Mouse (Mus musculus) MEL-GATA-1-ER (cell line): ENCODE results near the gene Traf1.
A peak's percentile ranks its signal among the peaks of the same experiment; 100 is the strongest.

ENCODE experiments used
- DNase-seq: peaks from one replicate; pipeline ENCODE4 v3.0.0-alpha.2; 2012; ENCODE audit warnings: low read depth; ENCODE audit errors: extremely low read depth

Gene Traf1

DNA sequence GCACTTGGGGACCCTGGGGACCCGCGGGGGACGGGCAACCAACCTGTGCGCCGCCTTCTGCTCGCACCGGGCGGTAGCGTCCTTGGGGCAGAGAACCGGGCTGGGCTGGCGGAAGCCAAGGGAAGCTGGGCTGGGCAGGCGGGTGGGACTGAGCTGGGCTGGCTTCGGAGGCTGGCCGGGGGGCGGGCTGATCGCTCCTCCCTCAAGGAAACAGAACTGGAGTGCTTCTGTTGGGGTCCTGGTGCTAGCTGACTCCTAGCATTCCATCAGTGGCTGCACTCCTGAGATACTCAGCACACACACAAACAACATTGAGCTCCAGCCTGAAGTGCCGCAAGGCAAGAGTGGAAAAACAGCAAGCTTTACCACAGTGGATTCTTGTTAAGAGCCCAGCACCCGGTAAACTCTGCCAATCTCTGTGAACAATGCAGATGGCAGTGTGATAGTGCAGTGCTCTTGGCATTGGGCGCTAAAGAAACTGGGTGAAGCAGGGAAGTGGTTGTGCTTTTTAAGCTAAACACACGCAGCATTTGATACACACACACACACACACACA is at the start of gene Traf1:
Gene Traf1, minus strand, starts transcription at position 292 of the 556 bp plus-strand sequence.
- DNase-seq, result no peak

DNA sequence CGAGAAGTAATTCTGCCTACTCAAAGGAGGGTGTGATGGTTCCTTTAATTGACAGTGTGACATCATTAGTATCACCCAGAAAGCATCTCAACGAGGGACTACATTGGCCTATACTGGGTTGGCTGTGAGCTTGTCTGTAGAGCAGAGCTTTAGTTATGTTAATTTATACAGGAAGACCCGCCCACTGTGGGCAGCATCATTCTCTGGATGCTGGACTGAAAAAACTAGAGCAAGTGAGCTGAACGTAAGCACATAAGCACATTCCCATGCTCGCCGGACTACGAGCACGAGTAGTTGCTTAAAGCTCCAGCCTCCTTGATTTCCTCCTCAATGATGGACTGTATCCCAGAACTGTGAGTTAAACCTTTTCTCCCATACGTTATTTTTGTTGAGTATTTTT is 37.4 kb upstream of the Traf1 start:
- DNase-seq, result no peak

DNA sequence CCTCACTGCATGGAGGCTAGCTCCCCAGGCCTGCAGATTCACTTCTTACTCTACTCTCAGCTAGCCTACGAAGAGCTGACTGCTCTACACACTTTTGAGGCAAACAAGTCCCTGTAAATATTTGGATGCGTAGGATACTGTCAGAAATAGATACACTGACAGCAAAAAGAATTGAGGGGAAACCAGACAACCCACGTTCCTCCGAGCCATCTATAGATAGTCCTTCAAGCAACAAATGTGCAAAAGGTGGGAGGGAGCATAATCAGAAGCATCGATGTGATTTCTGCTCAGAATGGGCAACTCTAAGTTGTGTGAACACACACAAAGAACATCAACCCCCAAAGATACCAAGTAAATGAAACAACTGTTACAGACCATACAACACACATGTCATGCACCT is 34.9 kb upstream of the Traf1 start:
- DNase-seq, result no peak

DNA sequence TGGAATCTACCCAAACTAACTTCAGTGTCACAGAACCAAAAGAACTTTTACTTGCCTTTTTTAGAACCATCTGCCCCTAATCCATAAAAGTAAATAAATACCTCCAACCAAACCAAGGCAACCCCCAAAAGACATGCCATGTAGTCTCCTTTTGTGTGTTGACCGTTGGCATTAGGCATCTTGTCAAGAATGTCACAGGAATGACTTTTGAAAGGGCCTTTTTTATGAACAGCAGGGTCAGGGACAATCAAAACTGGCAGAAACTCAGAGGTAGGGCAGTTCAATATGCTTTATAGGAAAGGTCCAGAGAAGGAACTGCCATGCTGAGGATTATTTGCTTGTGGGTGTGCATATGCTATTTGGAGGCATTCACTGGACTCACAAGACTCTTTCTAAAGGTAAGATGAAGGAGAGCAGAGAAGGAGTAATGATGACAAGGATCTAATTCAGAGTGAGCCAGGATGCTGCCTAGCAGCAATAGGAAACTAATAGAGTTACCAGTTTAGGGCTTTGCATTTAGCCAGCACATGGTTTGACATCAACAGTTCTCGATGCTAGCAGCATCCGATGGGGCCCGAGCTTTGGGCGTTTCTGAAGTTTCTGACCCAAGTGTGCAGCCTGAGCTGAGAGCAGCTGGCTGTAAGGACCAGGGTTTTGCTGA is 32.3 kb upstream of the Traf1 start:
- no peak for DNase-seq

DNA sequence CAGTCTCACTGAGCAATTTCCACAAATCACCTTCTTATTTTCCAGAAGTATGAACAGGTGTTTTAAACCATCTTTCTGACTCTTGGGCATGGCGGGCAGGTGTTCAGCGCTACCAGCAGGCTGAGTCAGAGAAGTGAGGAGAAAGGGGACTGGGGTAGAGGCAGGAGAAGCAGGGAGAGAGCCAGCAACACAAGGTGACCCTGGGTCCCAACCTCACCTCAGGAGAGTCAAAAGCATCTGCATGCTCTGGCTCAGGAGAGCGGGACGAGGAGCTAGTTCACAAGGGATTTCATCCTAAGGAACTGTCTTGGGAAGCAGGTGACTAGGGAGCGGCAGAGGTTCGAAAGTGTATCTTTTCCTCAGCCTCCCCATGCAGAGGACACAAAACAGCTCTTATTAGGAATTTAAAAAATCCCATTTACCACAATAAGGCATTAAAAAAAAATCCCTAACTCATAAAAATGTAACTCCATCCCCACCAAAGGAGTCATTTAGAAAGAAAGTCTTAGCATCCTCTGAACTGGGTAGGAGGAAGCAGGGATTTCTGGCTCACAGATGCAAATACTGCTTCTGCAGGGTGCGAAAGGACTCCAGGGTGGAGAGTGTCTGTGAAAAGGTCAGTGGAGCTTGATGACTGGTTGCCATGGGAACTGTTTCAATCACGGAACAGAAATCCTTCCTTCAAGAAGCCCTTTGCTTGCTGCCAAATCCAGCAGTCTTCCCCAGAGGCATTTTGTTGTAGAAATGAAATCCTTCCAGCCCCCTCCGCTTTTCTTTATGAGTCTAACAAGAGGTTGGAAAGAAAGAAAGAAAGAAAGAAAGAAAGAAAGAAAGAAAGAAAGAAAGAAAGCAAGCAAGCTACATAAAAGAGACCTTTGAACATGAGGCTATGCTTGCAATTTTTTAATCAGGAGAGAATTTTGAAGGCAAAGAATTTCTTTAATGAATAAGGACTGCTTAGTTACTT is 31.4 kb upstream of the Traf1 start:
- DNase-seq, result no peak

DNA sequence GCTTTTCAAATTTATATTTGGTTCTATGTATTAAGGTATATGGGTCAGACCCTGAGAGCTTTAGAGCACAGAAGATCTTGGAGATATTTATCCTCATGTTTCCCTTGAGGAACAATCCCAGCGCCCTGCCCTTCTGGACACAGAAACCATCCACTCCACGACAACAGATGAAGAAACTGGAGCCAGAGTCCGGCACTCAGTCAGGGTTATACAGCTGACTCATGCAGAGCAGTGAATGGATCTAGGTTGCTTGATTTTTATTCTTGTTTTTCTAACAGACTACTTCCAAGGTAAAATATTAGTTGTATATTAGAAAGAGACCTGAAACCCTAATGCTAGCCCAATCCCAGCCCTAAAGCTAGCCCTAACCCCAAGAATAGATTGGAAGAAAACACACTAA is 30.4 kb upstream of the Traf1 start:
- DNase-seq, result no peak

DNA sequence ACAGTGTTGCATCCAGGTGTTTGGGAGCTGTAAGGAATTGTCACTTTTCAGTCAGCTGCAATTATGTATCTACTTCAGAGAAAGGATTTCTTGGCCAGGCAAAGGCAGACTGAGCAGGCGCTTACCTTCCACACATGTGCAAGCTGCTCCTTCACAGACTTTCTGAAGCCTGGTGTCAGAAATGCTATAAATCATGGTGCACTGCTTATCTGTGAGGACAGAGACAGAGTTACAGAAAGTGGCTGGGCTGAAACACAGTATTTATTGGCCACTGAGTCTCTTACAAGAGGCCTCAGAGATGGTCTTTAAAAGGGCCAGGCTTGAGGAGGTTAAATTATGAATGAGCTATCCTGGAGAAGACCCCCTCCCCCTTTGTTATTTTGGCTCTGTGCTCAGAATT is 28.2 kb upstream of the Traf1 start:
- no peak for DNase-seq

DNA sequence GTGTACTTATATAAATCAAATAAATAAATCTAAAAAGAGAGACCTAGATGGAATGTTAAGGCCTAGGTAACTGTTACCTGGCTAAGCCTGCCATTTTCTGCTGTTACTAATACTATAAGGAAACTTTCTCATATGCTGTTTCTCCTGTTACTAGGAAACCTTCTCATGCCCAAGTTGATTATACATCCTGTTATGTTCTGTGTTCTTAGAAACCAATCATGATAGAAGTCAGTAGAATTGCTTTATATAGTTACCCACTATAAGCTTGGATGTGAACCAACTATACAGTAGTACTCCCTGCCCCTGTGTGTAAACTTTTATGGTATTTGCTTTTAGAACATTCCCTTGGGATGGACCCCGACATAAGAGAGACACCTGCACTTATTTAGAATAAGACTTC is 26.0 kb upstream of the Traf1 start:
- no peak for DNase-seq

DNA sequence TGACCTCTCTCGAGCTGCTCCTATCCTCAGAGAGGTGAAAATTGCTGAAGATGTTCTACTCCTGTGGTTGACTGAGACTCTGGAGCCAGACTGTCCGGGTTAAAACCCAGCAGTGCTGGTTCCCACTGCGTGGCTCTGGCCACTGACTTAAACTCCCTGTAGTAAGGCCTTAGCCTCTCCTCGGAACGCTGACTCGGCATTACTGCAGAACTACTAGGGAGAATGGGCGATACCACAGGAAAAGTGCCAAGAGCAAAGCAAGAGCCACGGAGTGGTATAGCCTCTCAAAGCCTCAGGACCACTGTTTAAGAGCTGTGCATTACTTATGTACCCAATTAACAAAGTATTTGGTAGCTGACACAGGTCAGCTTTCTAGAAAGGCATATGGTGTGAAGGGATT is 23.3 kb upstream of the Traf1 start:
- no peak for DNase-seq

DNA sequence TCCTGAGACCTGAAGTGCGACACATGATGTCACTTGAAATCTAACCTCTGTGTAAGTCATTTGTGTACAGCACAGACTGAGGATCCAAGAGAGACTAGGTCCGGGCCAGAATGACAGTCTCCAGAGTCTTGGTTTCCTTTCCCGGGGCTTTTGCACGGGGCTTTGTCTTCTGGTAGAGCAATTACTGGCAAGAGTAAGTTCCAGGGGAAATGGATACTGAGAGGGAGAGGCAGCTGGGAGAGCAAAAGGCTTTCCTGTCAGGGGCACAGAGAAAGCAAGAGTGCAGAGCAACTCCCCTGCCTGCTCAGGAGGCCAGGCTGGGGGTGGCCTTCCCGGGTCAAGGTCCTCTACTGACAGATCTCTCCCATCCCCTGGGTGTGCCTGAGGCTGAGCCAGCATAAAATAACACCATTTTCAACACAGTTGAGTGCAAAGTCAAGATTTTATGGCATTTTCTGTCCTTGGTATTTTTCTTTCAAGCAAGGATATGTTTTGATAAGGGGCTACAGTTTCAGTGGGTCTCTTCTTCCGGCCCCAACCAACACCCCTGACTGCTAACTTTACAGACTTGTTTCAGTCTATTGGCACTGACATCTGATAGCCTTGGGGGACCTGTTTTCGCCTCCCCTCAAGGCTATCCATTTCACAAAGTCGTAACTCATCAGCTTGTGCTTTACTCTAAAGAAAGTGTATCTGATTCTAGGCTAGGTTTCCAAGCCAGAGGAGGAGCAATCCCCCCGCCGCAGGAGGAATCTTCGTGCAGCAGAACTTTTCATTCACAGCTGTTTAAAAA is 21.5 kb upstream of the Traf1 start:
- DNase-seq, result no peak

DNA sequence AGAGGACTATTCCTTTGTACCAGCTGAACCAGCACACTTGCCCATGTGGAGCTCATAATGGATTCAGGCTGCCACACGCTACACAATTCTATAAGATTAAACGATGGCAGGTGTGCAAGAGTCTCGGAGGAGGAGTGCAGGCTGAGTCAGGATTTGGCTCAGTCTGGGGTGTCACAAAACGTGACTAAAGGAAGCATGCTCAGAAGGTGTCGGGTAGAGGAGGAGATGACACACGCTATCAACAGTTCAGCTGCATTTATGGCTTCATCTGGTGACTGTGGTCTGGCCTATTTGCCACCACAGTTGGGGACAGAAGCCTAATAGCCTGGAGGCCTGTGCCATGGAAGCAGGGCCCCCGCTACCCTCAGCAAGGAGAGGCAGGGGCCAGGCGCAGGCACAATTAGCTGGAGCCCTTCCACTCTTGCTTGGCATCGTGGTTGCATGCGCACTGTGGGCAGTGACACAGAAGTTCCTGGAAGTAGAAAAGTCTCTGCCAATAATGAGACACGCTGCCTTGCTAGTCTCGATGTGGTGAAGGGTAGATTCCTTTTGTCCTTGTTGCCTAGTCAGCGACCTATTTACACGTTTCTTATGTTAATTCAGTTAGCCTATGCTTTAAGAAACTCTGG is 20.6 kb upstream of the Traf1 start:
- DNase-seq, result no peak

DNA sequence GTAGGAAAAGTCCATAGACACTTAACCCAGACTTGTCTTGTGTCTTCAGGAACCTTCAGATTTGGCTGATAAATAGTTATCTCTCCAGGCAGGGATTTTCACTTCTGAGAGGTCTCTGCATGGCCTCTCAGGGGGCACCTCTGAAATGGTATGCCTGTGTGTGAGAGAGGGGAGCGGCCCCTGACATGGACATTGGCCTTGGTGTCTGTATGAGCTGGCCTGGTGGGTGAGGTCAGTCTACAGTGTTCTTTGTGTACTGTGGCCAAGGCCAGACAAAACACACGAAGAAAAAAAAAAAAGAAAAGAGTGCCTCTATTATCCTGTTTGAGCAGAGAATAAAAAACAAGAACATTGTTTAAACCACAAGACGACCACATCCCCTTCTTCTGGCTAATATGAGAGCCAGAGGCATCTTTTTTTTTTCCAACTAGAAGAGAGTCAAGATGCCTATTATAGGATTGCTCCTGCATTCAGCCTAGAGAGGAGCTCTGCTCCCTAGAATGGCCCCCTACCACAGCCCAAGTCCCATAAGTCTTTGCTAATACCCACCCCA is 18.0 kb upstream of the Traf1 start:
- DNase-seq, result no peak

DNA sequence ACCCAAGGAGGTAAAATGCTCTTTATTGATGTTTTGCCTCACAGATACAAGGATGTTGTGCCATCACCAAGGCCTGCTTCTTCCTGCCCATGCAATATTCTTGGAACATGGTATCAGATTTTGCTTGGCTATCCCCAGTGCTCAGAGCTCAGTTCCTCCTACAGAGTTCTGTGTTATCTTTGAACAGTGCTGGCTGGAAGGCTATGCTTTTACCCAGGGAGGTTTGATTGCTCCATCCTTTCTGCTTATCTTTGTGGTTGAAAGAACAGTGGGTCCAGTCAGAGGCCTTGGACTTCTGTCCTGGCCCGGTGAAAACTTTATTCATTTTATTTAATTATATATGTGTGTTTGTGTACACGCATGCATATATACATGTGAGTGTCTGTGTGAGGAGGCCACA is 16.7 kb upstream of the Traf1 start:
- DNase-seq, result no peak

DNA sequence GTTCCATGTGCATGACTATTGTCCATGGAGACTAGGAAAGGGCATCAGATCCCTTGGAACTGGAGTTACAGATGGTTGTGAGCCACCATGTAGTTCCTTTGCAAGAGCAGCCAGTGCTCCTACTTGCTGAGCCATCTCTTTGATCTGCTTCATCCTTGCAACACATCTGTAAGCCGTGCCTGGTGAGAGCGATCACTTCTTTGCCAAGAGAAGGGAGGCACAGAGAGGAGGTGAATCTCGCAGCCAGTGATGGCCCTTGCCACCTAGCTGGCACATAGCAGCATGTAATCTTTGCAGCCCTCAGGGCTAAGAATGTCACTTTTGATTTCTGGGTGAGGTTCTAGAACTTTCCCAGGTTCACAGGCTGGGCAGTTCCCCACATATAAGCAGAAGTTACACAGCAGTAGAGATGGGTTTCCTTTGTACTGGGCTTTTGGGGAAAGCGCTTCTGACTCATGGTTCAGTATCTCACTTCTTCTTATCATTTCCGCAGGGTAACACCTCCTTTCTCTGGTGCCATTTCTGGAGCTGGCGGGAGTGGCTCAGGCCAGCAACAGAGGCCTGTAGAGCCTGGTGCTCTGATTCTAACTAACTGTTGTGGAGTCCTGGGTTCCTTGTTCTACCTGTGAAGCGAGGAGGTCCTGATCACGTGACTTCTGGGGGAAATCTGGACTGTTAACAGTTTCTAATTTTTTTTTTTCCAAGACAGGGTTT is 15.5 kb upstream of the Traf1 start:
- peak; percentile 89 for DNase-seq

DNA sequence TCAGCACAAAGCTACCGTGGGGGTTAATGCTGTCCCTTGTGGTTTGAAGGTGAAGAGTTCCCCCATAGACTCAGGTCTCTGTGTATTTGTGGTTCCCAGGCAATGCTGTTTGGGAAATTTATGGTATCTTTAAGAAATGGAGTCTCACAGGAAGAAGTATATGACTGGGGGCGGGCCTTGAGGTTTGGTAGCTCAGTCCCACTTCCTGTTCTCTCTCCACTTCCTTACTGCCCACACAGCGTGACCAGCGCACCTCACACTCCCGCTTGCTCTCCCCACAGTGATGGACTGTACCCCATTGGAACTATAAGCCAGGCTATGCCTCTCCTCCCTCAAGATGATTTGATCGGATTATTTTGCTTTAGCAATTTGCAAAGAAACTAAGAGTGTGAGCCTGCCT is 14.9 kb upstream of the Traf1 start:
- DNase-seq, result peak; percentile 64

DNA sequence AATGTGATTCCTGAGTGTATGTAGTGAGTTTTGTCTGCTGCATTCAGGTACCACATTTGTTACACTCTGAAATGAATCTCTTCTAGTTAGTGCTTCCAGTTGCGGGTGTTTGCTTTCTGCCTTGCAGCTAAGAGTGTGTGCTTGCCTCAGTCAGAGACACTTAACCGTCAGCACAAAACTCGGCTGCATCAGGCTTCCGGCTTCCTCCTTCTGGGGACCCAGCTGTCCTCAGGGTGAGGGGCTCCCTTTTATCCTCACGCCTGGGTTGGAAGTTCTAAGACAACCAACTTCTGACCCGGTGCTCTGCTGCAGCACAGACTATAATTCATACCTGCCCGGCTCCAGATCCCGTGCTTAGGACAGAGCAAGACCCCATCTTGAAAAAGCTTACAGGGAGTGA is 11.5 kb upstream of the Traf1 start:
- DNase-seq, result no peak

DNA sequence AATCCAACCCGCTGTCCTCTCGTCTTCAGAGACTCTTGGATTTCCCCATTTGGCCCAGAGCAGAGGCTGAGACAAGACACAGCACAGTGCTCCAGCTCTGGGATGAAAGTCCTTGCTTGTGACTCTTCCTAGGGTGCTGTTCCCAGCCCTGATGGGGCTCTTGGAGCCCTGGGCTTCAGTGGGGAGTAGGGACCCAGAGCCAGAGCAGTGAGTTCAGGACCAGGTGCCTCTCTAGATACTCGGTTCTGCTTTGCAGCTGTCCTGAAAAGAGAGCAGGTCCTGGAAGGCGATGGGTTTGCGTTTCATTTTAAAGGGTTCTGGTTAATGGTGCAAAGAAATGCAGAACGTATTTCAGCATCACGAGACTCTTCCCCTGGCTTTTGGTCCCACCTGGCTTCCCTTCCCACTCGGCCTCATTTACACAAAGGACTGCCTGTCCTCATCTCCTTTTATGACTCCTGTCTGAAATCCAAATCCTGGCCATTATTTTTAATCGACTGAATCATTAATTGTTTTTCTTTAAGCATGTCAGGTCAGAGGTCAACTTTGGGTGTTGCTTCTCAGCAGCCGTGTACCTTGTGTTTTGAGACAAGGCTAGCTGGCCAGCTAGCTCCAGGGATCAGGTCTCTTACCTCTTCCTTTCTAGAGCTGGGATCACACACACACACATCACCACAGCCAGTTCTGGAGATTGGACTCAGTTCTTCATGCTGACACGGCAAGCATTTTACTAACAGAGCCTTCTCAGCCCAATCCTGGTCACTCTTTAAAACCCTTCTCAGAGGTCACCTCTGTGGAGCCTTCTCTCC is 9.7 kb upstream of the Traf1 start:
- DNase-seq, result no peak

DNA sequence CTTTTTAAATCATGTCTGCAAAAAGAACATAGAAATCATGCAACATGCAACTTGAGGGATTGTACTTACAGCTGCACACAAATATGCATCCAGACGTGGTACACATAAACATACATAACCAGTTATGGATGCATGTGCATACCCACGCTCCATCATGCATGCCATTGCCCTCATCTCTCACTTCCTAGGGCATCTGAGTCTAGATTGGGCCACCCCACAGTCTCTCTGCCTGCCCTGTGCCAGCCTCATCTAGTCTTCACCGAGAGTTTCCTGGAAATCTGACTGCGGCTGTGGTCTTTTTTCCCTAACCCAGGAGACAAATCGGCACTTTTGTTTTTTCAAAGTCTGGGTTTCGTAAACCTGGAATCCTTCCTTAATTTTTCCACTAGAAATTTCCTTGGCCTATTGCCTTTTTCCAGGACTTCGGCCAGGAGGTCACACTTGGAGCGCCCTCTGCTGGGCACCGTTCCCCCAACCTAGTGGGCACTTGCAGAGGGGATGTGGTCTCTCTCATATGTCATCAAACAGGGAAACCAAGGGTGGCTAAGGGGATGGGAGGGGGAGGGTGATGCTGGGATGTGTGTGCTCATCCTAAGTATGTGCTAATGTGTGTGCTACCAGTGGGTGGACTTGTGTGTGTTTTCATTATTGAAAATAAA is 8.6 kb upstream of the Traf1 start:
- DNase-seq, result no peak

DNA sequence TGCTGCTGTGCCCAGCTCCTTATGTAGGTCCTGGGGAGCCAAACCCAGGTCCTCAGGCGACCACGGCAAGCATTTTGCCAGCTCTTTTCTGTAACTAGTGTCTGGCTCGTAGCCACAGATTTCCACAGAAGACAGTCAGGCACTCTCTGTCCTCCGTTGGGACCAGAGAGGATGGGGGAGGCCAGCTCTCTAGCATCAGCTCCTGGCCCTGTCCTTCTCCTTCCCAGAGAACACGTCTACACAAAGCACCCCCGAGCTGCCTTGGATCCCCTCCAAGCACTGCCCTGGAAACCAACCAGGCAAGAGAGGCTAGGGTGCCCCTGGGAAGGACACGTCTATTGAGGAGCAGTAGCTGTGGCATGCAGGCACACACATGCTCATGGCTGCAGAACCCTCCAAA is 7.6 kb upstream of the Traf1 start:
- DNase-seq, result no peak
